Mouse (Mus musculus): ENCODE data around the gene Car15.

The Car15 gene

GRCm38 (mm10) chr16:17838051-17838450 lies at the start of gene Car15:
Car15 (minus strand) TSS chr16:17838364.
- no peak for DNase-seq (ENCODE audit: low spot score in 2 of 2)

DNA sequence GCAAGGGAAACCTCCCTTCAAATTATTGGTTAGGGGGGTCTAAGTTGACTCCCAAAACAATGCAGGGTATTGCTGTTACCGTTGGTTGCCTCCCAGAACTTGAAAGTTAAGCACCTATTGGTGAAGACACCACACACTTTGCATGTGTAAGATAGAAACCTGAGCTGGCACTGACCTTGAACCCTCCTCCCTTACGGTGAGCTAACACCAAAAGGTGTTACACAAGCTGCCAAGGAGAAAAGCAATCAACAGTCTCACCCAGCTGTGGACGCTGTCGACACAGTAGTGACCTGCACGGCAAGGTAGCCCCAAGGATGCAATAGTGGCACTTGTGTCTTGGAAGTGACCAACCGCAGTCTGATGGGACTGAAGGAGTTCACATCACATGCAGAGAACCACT lies 46.0 kb upstream of the Car15 start:
- DNase-seq (ENCODE audit: low spot score in 2 of 2), result no peak

DNA sequence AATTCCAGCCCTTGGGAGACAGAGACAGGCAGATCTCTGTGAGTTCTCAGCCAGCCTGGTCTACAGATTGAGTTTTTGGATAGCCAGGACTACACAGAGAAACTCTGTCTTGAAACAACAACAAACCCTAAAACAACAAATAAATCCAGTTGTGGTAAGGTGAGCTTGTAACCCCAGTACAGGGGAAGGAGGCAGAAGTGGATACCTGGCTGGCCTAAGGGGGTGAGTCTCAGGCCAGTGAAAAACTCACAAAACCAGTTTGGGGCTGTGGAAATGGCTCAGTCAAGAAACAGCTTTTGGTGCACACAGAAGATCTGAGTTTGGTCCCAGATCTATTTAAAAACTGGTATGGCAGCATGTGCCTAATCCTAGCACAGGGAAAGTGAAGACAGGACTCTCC lies 44.0 kb upstream of the Car15 start:
- DNase-seq (ENCODE audit: low spot score in 2 of 2), result no peak

DNA sequence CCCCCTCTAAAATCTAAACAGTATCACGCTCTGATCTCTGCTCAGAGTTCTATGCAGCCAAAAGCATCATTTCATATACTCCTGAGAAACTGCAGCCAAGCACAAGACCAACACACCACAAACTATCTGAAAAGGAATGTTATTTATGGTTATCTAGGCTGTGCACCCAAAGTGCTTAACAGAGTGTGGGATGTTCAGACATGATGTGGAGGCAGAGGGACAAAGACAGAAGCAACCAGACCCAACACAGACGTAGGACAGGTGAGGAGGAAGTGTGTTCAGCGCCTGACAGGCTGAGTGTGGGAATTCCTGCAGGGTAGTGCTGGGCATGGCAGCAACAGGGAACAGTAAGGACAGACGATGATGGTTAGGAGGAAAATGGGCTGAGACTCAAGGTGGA lies 41.4 kb upstream of the Car15 start:
- no peak for DNase-seq (ENCODE audit: low spot score in 2 of 2)

DNA sequence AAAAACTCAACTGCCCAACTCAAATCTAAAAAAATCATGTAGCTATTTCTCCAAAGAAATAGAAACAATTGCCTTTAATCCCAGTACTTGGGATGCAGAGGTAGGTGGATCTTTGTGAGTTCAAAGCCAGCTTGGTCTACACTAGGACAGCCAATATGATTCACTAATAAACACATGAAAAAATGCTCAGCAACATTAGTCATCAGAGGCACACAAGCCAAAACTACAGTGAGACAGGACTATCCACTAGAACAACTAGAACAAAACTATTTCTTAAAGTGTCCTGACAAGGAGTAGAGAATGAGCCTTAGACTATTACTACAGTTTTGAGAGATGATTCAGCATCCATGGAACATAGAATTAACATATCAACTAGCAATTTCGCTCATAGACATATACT lies 37.9 kb upstream of the Car15 start:
- no peak for DNase-seq (ENCODE audit: low spot score in 2 of 2)

DNA sequence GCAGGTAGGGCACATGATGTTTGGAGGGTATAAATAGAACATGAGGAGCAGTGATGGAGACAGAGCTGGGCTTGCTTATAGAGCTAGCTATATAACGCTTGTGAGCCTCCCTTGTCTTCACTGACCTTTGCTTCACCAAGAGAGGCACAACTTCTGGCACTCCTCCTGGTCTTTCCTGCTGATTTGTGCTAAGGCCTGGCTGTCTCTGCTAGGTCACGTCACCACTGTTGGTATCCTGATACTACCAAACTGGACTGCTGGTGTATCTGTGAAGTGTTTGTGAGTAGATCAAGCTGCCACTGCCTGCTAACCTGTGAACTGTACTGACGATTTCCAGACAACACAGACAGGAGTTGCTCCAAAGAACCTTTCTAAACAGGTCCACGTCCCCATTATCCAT lies 37.0 kb upstream of the Car15 start:
- no peak for DNase-seq (ENCODE audit: low spot score in 2 of 2)

- DNase-seq (ENCODE audit: low spot score in 2 of 2), result no peak
Observed at GRCm38 (mm10) chr16:17872995-17873394, 34.8 kb upstream of the Car15 start.

DNA sequence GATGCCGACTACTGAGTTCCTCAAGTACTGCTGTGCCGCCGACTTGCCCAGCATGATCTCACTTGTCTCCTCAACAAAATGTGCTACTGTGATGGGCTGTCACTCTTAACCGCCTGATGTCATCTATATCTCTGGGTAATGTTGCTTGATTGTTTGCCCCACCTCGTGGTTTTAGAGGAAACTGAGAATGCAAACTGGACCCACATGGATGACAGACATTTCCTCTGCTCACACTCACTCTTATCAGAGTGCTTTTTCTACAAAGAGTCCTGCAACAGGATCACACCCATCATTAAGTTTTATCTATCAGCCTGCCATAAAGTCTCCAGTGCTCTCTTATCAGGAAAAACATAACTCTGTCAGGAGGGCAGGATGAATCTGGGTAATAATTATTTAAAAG lies 33.1 kb upstream of the Car15 start:
- no peak for DNase-seq (ENCODE audit: low spot score in 2 of 2)

- no peak for DNase-seq (ENCODE audit: low spot score in 2 of 2)
Observed at GRCm38 (mm10) chr16:17865770-17866169, 27.6 kb upstream of the Car15 start.

- DNase-seq (ENCODE audit: low spot score in 2 of 2), result no peak
Observed at GRCm38 (mm10) chr16:17865293-17865692, 27.1 kb upstream of the Car15 start.

GRCm38 (mm10) chr16:17858592-17858991 lies 20.4 kb upstream of the Car15 start:
- no peak for DNase-seq (ENCODE audit: low spot score in 2 of 2)

GRCm38 (mm10) chr16:17857157-17857556 lies 19.0 kb upstream of the Car15 start:
- no peak for DNase-seq (ENCODE audit: low spot score in 2 of 2)

GRCm38 (mm10) chr16:17853263-17853662 lies 15.1 kb upstream of the Car15 start:
- no peak for DNase-seq (ENCODE audit: low spot score in 2 of 2)

GRCm38 (mm10) chr16:17851860-17852259 lies 13.7 kb upstream of the Car15 start:
- DNase-seq (ENCODE audit: low spot score in 2 of 2), result no peak

DNA sequence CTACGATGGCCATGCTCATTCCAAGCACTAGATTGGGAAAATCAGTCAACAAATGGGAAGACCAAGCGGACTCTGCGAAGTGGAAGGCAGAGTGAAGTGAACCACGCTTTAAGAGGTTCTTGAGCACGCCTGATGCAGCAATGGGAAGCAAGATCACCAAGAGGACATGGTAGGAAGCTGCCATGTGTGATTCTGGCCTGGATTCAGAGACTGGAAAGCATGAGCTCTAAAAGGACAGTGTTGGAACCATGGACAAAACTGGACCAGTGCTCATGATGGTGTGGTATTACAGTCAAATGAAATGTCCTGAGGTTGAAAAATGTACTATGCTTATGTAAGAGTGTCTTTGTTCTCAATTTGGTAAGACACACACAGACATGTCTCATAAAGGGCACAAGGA lies 13.2 kb upstream of the Car15 start:
- no peak for DNase-seq (ENCODE audit: low spot score in 2 of 2)

GRCm38 (mm10) chr16:17849486-17849885 lies 11.3 kb upstream of the Car15 start:
- DNase-seq (ENCODE audit: low spot score in 2 of 2), result no peak

DNA sequence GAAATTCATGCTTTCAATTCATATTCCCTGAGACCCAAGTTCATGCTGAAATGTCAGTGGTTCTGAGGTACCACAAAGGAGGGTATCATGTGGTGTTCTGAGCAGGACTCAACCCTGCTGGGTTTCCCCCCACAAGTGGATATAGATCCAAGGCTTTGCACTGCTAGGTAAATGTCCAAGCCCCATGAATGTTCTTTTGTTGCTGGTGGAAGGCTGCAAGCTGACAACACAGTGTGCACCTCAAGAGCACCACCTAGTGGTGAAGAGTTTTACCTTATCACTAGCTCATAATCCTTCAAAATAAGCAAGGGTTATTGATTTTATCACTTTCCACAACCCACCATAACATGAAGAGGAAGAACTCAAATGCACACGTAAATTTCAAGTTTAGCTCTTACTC lies 10.8 kb upstream of the Car15 start:
- no peak for DNase-seq (ENCODE audit: low spot score in 2 of 2)

DNA sequence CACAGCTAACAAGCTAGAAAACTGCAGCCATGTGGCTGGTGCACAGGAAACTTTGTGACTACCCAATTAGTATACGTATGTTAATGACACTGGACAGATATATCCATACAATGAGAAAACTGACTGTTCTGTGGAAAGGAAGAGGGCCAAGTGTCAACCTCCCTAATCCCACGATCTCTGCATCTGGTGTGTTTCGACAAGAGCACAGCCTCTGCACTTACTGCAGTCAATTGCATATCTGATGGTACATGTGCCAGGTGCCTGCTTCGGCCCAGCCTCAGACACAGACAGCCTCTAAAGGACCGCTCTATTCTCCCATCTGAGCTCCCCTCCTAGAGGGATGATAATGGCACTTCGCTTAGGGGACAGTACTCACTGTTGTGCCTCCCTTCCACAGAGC lies 10.3 kb upstream of the Car15 start:
- DNase-seq (ENCODE audit: low spot score in 2 of 2), result no peak

GRCm38 (mm10) chr16:17843701-17844365 lies 5.7 kb upstream of the Car15 start:
- no peak for DNase-seq (ENCODE audit: low spot score in 2 of 2)

- DNase-seq (ENCODE audit: low spot score in 2 of 2), result no peak
Observed at GRCm38 (mm10) chr16:17842437-17842836, 4.3 kb upstream of the Car15 start.

DNA sequence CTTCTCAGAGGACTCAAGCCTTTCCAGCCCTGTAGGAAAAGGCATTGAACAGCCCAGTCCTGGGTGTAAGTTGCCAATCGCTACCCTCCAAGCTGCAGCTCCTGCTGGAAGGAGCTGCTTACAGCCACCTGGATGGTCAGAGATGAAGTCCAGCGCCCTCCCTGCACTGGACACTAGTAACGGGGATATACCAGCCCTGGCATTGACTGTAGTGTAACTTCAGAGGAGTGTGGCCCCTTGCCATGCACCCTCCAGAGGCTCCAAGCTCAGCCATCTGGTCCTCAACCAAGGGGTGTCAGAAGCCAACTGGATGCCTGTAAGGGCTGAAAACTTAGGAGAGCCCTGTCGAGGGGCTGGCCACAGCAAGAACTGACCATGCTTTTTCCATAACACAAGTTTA lies 1.8 kb upstream of the Car15 start:
- DNase-seq (ENCODE audit: low spot score in 2 of 2), result no peak

DNA sequence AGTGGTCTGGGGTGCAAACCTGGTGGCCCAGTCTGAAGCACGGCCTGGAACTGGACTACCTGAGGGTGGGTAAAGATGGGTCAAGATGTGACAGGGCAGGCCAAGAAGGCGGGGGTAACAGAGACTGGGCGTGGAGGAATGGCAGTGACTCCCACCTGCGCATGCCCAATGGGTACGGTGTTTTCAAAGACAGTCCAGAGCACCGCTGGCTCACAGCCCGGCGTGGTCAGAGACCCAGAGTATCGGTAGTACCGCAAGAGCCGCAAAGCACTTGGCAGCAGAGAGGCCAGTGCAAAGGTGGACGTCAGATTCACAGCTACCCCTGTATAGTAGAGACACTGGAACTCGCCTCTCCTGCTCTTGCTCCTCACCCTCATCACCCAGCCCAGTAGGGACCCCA lies 2.7 kb downstream of the Car15 start:
- DNase-seq (ENCODE audit: low spot score in 2 of 2), result no peak

DNA sequence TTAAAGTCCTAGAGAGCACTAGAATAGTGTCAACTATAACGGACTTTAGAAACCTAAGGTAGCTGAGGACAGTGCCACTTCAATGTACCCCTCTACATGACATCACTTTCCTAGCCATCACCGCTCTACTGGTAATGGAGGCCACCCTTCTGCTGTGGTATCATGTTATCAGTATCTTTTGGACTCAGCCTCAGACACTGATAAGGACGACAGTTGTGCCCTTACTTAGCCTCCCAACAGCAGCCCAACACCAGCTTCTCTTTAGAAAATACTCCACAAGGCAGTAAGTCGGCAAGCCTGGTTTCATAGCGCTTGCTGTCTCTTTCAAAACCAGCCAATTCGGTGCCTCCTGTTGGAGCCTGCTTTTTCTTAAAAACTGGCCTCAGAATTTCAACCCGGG lies 3.6 kb downstream of the Car15 start:
- no peak for DNase-seq (ENCODE audit: low spot score in 2 of 2)

GRCm38 (mm10) chr16:17833681-17834399 lies 4.3 kb downstream of the Car15 start:
- no peak for DNase-seq (ENCODE audit: low spot score in 2 of 2)
